Mouse (Mus musculus) liver, adult 2 months (tissue): ENCODE data around the gene Aven. TPM values are rescaled to one million over a fixed set of nuclear protein-coding genes. Genes with fewer than 3 reads are reported as not detected.

Experiments
- DNase-seq: peaks from one replicate; pipeline ENCODE4 v3.0.0-alpha.2; 2011; ENCODE audit warnings: low read depth, low spot score; ENCODE audit errors: extremely low read depth
- H3K27ac ChIP-seq: fragments of 200-500 bp; replicated peaks from 2 replicates; pipeline ENCODE4 v1.5.1; 2012; ENCODE audit warnings: low read depth, mild to moderate bottlenecking, control low read depth, inconsistent platforms, low read length; ENCODE audit not compliant: insufficient read depth
- H3K27me3 ChIP-seq: fragments of 200-500 bp; 2 replicates; pipeline ENCODE4 v1.6.1; 2012; ENCODE audit warnings: mild to moderate bottlenecking, moderate library complexity, low read length, inconsistent platforms; ENCODE audit not compliant: control insufficient read depth, insufficient read depth
- H3K36me3 ChIP-seq: fragments of 200-500 bp; 2 replicates; pipeline ENCODE4 v1.6.1; 2012; ENCODE audit warnings: low read length, inconsistent platforms; ENCODE audit not compliant: control insufficient read depth, insufficient read depth
- H3K4me1 ChIP-seq: fragments of 200-500 bp; 2 replicates; pipeline ENCODE4 v1.6.1; 2011; ENCODE audit warnings: low read length; ENCODE audit not compliant: control insufficient read depth, insufficient read depth
- H3K4me3 ChIP-seq: fragments of 200-500 bp; 2 replicates; pipeline ENCODE4 v1.5.1; 2011; ENCODE audit warnings: low read depth, mild to moderate bottlenecking, control low read depth, low read length, moderate library complexity; ENCODE audit not compliant: insufficient read depth
- H3K79me2 ChIP-seq: fragments of 200-500 bp; 2 replicates; pipeline ENCODE4 v1.6.1; 2012; ENCODE audit warnings: inconsistent platforms, mild to moderate bottlenecking, low read length, moderate library complexity; ENCODE audit not compliant: control insufficient read depth, insufficient read depth
- H3K9ac ChIP-seq: fragments of 200-500 bp; 2 replicates; pipeline ENCODE4 v1.6.1; 2012; ENCODE audit warnings: low read depth, mild to moderate bottlenecking, control low read depth, inconsistent platforms, low read length
- CTCF ChIP-seq: fragments of 200-500 bp; IDR thresholded peaks from 2 replicates; pipeline ENCODE4 v1.5.1; 2011; ENCODE audit warnings: low read depth, low read length, control low read depth
- POLR2A ChIP-seq: fragments of 200-500 bp; IDR thresholded peaks from 2 replicates; pipeline ENCODE4 v1.6.1; 2011; ENCODE audit warnings: low read length, control low read depth; ENCODE audit not compliant: insufficient read depth; ENCODE audit errors: extremely low read depth
- WGBS: fragments of 180-500 bp; shearing (Covaris S2); methylation state at CpG from one replicate; pipeline ENCODE4 v1.1.7; 2018; 5-methylcytosine and 5-hydroxymethylcytosine counted together
- polyA plus RNA-seq: library from polyadenylated mRNA; depleted of rRNA; stranded (reverse); fragments of >200 nt; gene quantifications from 2 replicates; pipeline ENCODE4 v1.2.3, GENCODE M21; 2012
- total RNA-seq: library from RNA; depleted of rRNA; stranded (reverse); fragments of >200 nt; gene quantifications from 2 replicates; pipeline ENCODE4 v1.2.3, GENCODE M21; 2014

Gene Aven
- total and polyA plus RNA-seq, 2 experiments, result 4.5 to 8.9 TPM

- DNase-seq, result no peak
- Histone ChIP-seq H3K4me1 (no peaks in the 10 kb centered on the region), H3K36me3 (peaks cover 28% of the 10 kb centered on the region), H3K4me3 (no peak overlapping the region), H3K27me3 (no peaks in the 10 kb centered on the region), H3K79me2 (no peaks in the 10 kb centered on the region), H3K9ac (no peak overlapping the region), H3K27ac (no peak overlapping the region)
- TF ChIP-seq CTCF (no peak), POLR2A (no peak)
Measured at GRCm38 (mm10) chr2:112469542-112469941, 23.2 kb upstream of the Aven start.

GRCm38 (mm10) chr2:112470961-112471381, 21.8 kb upstream of the Aven start:
- Histone ChIP-seq H3K27me3 (no peaks in the 10 kb centered on the region), H3K27ac (no peak overlapping the region), H3K79me2 (no peaks in the 10 kb centered on the region), H3K36me3 (peaks cover 24% of the 10 kb centered on the region), H3K4me1 (peaks cover under 1% of the 10 kb centered on the region; the same call in 1 of the 2 replicates), H3K9ac (no peak overlapping the region), H3K4me3 (no peak overlapping the region)
- WGBS, result 88% methylated on average over 5 of the region's 5 CpGs
- TF ChIP-seq CTCF (no peak), POLR2A (no peak)
- DNase-seq, result no peak

DNA sequence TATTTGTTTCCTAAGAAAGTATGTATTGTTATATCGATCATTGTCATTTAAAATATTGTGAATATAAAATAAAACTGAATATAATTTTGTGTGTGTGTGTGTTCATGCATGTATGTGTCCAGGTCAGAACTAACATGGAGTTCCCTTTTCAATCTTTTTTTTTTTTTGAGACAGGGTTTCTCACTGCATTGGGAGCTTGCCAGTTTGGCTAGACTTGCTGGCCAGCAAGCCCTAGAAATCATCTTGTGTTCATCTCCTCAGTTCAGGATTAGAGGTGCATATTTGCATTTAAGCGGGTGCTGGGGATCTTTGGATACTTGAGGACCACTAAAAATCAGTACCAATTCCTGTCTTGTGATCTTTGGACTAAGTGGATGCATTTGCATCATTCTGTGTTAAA, 20.7 kb upstream of the Aven start:
- Histone ChIP-seq H3K79me2 (no peaks in the 10 kb centered on the region), H3K9ac (no peak overlapping the region), H3K27ac (no peak overlapping the region), H3K27me3 (no peaks in the 10 kb centered on the region), H3K36me3 (peaks cover 19% of the 10 kb centered on the region), H3K4me3 (no peak overlapping the region), H3K4me1 (peaks cover 3% of the 10 kb centered on the region; the same call in 1 of the 2 replicates)
- WGBS, result 88% methylated on average over 2 of the region's 2 CpGs
- DNase-seq, result no peak
- TF ChIP-seq CTCF, result no peak
- TF ChIP-seq POLR2A, result no peak

DNA sequence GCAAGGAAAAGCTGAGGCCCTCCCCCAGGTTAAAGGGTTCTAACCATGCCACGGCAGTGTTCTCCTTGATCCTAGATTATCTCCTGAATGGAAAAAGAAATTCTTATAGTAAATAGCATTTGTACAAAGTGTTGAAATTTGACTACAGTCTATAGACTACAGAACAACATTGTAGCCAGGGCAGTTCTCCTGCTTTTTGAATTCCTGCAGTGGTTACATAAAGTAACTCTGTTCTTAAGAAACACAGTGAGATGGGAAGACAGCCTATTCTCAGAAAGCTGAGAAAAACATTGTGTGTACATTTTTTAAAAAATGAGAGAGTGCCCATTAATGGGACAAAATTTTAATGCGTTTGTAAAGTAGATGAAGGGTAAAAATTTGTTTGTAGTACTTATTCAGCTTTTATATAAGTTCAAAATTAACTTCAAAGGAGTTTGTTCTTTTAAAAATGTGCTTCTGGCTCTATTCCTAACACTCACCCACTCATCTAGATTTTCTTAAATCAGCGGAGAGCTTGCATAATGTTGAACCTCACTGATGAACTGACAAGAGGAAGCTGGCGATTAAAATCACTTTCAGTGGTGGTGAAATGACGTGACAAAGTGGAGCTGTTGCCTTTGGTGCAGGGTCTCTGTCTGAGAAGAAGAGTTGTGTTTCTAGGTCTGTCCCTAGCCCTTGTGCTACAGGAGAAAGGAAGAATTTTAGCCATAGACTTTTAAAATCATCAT, 17.6 kb upstream of the Aven start:
- no peaks in the 10 kb centered on the region for H3K27me3 ChIP-seq
- H3K36me3 ChIP-seq, result no peaks in the 10 kb centered on the region
- 69% methylated on average over 5 of the region's 5 CpGs for WGBS
- TF ChIP-seq CTCF, result no peak
- no peak for TF ChIP-seq POLR2A
- peaks cover 3% of the 10 kb centered on the region; the same call in 1 of the 2 replicates for H3K4me1 ChIP-seq
- no peak overlapping the region for H3K9ac ChIP-seq
- no peak overlapping the region for H3K4me3 ChIP-seq
- no peak overlapping the region for H3K27ac ChIP-seq
- DNase-seq, result no peak
- H3K79me2 ChIP-seq, result no peaks in the 10 kb centered on the region

GRCm38 (mm10) chr2:112476554-112476953, 16.2 kb upstream of the Aven start:
- Histone ChIP-seq H3K4me3 (no peak overlapping the region), H3K27ac (no peak overlapping the region), H3K36me3 (no peaks in the 10 kb centered on the region), H3K4me1 (peaks cover 3% of the 10 kb centered on the region; the same call in 1 of the 2 replicates), H3K79me2 (no peaks in the 10 kb centered on the region), H3K9ac (no peak overlapping the region), H3K27me3 (no peaks in the 10 kb centered on the region)
- WGBS, result 69% methylated on average over 6 of the region's 6 CpGs
- TF ChIP-seq CTCF (no peak), POLR2A (no peak)
- DNase-seq, result no peak

DNA sequence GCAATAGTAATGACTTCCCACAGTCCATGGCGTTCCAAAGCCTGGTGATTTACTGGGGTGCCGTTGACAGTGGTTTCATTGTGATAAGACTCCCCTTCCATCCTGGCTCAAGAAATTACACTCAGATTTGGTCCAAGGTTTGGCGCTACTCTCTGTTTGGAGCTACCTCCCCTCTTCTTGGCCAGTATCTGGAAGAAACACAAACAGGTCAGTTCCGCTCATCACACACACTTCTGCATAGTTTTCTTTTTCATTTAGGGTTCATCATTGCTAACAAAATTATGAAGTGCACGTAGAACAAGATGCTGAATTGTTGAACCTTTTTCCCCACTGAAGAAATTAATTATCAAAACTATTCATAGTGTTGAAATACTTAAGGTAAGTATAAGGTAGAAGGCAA, 12.1 kb upstream of the Aven start, which contains the start of gene Chrm5:
Chrm5 (minus strand) TSS at position 101 of the 400 bp plus-strand sequence.
- WGBS, result 85% methylated on average over 5 of the region's 5 CpGs
- TF ChIP-seq POLR2A (no peak), CTCF (no peak)
- no peak for DNase-seq

More for the DNA sequence above, 12.1 kb upstream of the Aven start, which contains the start of gene Chrm5:
- Histone ChIP-seq H3K4me3 (no peak within 1 kb of the TSS), H3K27me3 (no peaks in the 10 kb centered on the region), H3K36me3 (no peaks in the 10 kb centered on the region), H3K27ac (no peak within 1 kb of the TSS), H3K4me1 (peaks cover 3% of the 10 kb centered on the region; the same call in 1 of the 2 replicates), H3K79me2 (no peaks in the 10 kb centered on the region), H3K9ac (no peak within 1 kb of the TSS)
